Mouse (Mus musculus) myocyte (in vitro differentiated cells): Measurements from ENCODE around the gene Cdkn1b. TPM values are rescaled to one million over a fixed set of nuclear protein-coding genes. Genes with fewer than 3 reads are reported as not detected.
A peak's percentile ranks its signal among the peaks of the same experiment; 100 is the strongest.

Experiments used
- H3K27me3 ChIP-seq: one replicate; pipeline ENCODE4 v1.6.1; 2011; ENCODE audit not compliant: control insufficient read depth, insufficient read depth, insufficient read length
- H3K36me3 ChIP-seq: one replicate; pipeline ENCODE4 v1.6.1; 2011; ENCODE audit not compliant: control insufficient read depth, insufficient read depth
- H3K4me2 ChIP-seq: one replicate; pipeline ENCODE4 v1.6.1; 2011; ENCODE audit warnings: low read depth, control low read depth
- H3K4me3 ChIP-seq: one replicate; pipeline ENCODE4 v1.5.1; 2011; ENCODE audit warnings: mild to moderate bottlenecking, control low read depth, moderate library complexity
- H3K79me2 ChIP-seq: one replicate; pipeline ENCODE4 v1.6.1; 2011; ENCODE audit not compliant: control insufficient read depth, insufficient read depth
- H3ac ChIP-seq: one replicate; pipeline ENCODE4 v1.6.1; 2011; ENCODE audit not compliant: control insufficient read depth, insufficient read length
- CEBPB ChIP-seq: IDR thresholded peaks from 2 replicates; pipeline ENCODE4 v1.6.1; 2011; ENCODE audit warnings: mild to moderate bottlenecking, moderate library complexity; ENCODE audit not compliant: poor library complexity, insufficient read depth, severe bottlenecking
- E2F4 ChIP-seq: IDR thresholded peaks from one replicate; pipeline ENCODE4 v1.6.1; 2011; ENCODE audit warnings: mild to moderate bottlenecking, control low read depth, moderate library complexity; ENCODE audit not compliant: insufficient read depth
- MAX ChIP-seq: IDR thresholded peaks from one replicate; pipeline ENCODE4 v1.6.1; 2011; ENCODE audit warnings: low read depth, mild to moderate bottlenecking, control low read depth
- MYOD1 ChIP-seq, 3 experiments: IDR thresholded peaks; one replicate each; pipeline ENCODE4 v1.6.1; 2011; ENCODE audit warnings: control low read depth in 2 of 3, low read depth in 2 of 3, mild to moderate bottlenecking in 2 of 3, moderate library complexity in 1 of 3; ENCODE audit not compliant: insufficient read length in 2 of 3, control insufficient read depth in 1 of 3
- MYOG ChIP-seq, 3 experiments: IDR thresholded peaks; one replicate each; pipeline ENCODE4 v1.6.1; 2011; ENCODE audit warnings: control low read depth in 2 of 3, low read depth in 2 of 3, mild to moderate bottlenecking in 2 of 3; ENCODE audit not compliant: insufficient read length in 2 of 3, control insufficient read depth in 1 of 3, insufficient read depth in 1 of 3
- POLR2A ChIP-seq: IDR thresholded peaks from one replicate; pipeline ENCODE4 v1.6.1; 2011; ENCODE audit warnings: low read depth, mild to moderate bottlenecking, control low read depth, moderate library complexity; ENCODE audit not compliant: insufficient read length
- POLR2AphosphoS2 ChIP-seq: IDR thresholded peaks from one replicate; pipeline ENCODE4 v1.6.1; 2011; ENCODE audit warnings: low read depth, control low read depth; ENCODE audit not compliant: insufficient read length
- REST ChIP-seq: IDR thresholded peaks from one replicate; pipeline ENCODE4 v1.6.1; 2011; ENCODE audit warnings: mild to moderate bottlenecking, control low read depth, moderate library complexity; ENCODE audit not compliant: insufficient read depth, insufficient read length
- SRF ChIP-seq: IDR thresholded peaks from one replicate; pipeline ENCODE4 v1.6.1; 2011; ENCODE audit warnings: low read depth; ENCODE audit not compliant: control insufficient read depth, insufficient read length
- TCF12 ChIP-seq: IDR thresholded peaks from one replicate; pipeline ENCODE4 v1.6.1; 2011; ENCODE audit warnings: mild to moderate bottlenecking, control low read depth; ENCODE audit not compliant: poor library complexity, insufficient read depth, severe bottlenecking
- TCF3 ChIP-seq: IDR thresholded peaks from one replicate; pipeline ENCODE4 v1.6.1; 2011; ENCODE audit warnings: low read depth, control low read depth; ENCODE audit not compliant: insufficient read length
- USF1 ChIP-seq: IDR thresholded peaks from one replicate; pipeline ENCODE4 v1.6.1; 2011; ENCODE audit warnings: low read depth, mild to moderate bottlenecking, control low read depth, moderate library complexity
- polyA plus RNA-seq: library from polyadenylated mRNA; unstranded; fragments of >200 nt; fragmentation: generic; extraction: Trizol; gene quantifications from one replicate; pipeline ENCODE4 v1.2.1, GENCODE M21; 2012; ENCODE audit warnings: missing spikeins

The Cdkn1b gene
- polyA plus RNA-seq, 1 experiment, result 27.7 TPM

DNA sequence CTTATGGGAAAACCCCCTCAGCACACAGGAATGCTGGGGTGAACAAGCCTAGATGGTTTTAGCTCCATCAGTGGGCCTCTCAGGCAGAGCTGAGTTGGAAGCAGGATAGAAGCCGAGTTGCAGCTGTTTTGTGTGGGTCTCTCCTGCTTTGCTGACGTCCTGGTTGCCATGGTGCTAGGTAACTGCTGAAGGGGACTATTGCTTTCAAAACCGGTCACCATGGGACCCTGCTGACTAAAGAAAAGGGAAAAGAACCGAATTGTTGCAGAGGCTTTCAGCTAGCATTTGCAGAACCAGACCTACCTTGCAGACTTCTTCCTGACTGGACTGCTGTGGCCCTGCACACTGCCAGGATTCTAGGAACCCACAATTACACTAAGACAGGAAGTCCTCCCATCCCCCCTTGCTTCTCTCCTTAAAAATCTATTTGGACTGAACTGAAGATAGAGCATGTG, 31.6 kb upstream of the Cdkn1b start:
- H3K36me3 ChIP-seq, result no peaks in the 10 kb centered on the region
- no peaks in the 10 kb centered on the region for H3K79me2 ChIP-seq
- no peaks in the 10 kb centered on the region for H3K27me3 ChIP-seq
- H3ac ChIP-seq, result no peak overlapping the region
- no peak overlapping the region for H3K4me2 ChIP-seq
- TF ChIP-seq SRF, result no peak
- TF ChIP-seq REST, result no peak
- TF ChIP-seq TCF3, result no peak
- TF ChIP-seq MYOG (IDR thresholded peaks at IDR 0.05; ENCODE audit: control insufficient read depth in 1 of 3, insufficient read depth in 1 of 3, insufficient read length in 2 of 3, low read depth in 2 of 3), result no peak
- TF ChIP-seq CEBPB, result no peak
- TF ChIP-seq POLR2A, result no peak
- TF ChIP-seq MYOD1 (IDR thresholded peaks at IDR 0.05; ENCODE audit: control insufficient read depth in 1 of 3, insufficient read length in 2 of 3, low read depth in 2 of 3), result no peak
- no peak for TF ChIP-seq E2F4
- TF ChIP-seq USF1, result no peak
- no peak for TF ChIP-seq MAX
- no peak overlapping the region for H3K4me3 ChIP-seq

GRCm38 (mm10) chr6:134889763-134890162, 30.4 kb upstream of the Cdkn1b start:
- TF ChIP-seq POLR2A (no peak), SRF (no peak), TCF12 (no peak), CEBPB (no peak), E2F4 (no peak), MYOD1 (IDR thresholded peaks at IDR 0.05; ENCODE audit: control insufficient read depth in 1 of 3, insufficient read length in 2 of 3, low read depth in 2 of 3) (no peak), POLR2AphosphoS2 (no peak), MAX (no peak), USF1 (no peak), TCF3 (no peak), REST (no peak), MYOG (IDR thresholded peaks at IDR 0.05; ENCODE audit: control insufficient read depth in 1 of 3, insufficient read depth in 1 of 3, insufficient read length in 2 of 3, low read depth in 2 of 3) (no peak)
- H3K4me3 ChIP-seq, result no peak overlapping the region
- no peaks in the 10 kb centered on the region for H3K27me3 ChIP-seq
- H3ac ChIP-seq, result no peak overlapping the region
- no peaks in the 10 kb centered on the region for H3K36me3 ChIP-seq
- H3K79me2 ChIP-seq, result no peaks in the 10 kb centered on the region
- no peak overlapping the region for H3K4me2 ChIP-seq

DNA sequence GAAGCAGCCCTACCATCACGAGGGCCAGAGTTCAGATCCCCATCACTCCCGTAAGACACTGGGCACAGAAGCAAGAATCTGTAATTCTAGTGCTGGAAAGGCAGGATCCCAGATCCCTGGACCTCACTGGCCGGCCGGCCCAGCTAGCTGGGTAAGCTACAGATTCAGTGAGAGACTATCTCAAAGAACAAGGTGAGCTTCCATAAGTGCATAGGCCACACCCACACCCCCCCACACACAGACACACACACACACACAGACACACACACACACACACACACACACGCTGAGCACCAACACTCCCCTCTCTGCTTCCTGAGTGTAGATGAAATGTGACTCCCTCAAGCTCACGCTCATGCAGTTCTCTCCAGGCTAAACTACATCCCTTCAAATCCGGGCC, 29.8 kb upstream of the Cdkn1b start:
- TF ChIP-seq E2F4 (no peak), MYOD1 (IDR thresholded peaks at IDR 0.05; ENCODE audit: control insufficient read depth in 1 of 3, insufficient read length in 2 of 3, low read depth in 2 of 3) (no peak), MAX (no peak), USF1 (no peak), REST (no peak), SRF (no peak)
- no peaks in the 10 kb centered on the region for H3K27me3 ChIP-seq
- H3K4me3 ChIP-seq, result no peak overlapping the region
- no peak overlapping the region for H3ac ChIP-seq
- no peak overlapping the region for H3K4me2 ChIP-seq
- H3K36me3 ChIP-seq, result no peaks in the 10 kb centered on the region
- H3K79me2 ChIP-seq, result no peaks in the 10 kb centered on the region

DNA sequence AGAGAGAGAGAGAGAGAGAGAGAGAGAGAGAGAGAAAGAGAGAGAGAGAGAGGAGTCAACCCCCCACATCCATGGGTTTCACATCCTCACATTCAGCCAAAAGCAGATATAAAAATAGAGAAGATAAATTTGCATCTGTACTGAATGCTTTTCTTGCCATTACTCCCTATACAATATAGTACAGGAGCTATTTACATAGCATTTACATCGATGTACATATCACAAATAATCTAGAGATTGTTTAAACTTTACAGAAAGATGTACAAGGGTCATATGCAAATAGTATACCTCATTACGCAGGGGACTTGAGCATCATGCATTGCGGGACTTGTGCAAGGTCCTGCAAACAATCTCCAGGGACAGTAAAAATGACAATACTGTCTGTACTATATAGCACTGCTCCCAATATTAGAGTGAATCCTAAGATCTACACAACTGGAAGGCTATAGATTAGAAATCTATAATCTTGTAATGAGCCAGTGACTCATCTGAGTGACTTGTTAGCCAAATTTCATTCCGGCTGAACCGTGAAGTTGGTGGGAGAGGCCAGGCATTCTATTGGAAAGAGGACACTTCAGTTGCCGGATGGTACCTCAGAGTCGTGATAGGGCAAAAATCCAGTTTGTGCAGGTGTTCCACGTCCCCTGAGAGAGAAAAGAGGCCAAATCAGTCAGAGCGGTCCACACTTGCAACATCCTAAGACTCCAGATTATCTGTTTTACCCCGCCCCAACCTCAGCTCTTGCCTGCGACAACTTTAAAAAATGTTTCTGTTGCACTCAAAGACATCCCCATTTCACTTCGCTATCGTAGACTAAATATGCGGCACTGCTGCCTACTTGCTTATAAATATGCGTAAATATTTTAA, 23.4 kb upstream of the Cdkn1b start:
- no peak overlapping the region for H3ac ChIP-seq
- peak overlapping the region; percentile 94 for H3K4me2 ChIP-seq
- H3K27me3 ChIP-seq, result no peaks in the 10 kb centered on the region
- no peaks in the 10 kb centered on the region for H3K36me3 ChIP-seq
- H3K4me3 ChIP-seq, result peak overlapping the region; percentile 90
- TF ChIP-seq TCF3, result no peak
- no peak for TF ChIP-seq REST
- TF ChIP-seq USF1, result no peak
- no peak for TF ChIP-seq MYOG (IDR thresholded peaks at IDR 0.05; ENCODE audit: control insufficient read depth in 1 of 3, insufficient read depth in 1 of 3, insufficient read length in 2 of 3, low read depth in 2 of 3)
- no peak for TF ChIP-seq POLR2AphosphoS2
- no peak for TF ChIP-seq TCF12
- no peak for TF ChIP-seq SRF
- no peak for TF ChIP-seq E2F4
- no peak for TF ChIP-seq POLR2A
- no peak for TF ChIP-seq MYOD1 (IDR thresholded peaks at IDR 0.05; ENCODE audit: control insufficient read depth in 1 of 3, insufficient read length in 2 of 3, low read depth in 2 of 3)
- no peak for TF ChIP-seq MAX
- TF ChIP-seq CEBPB, result no peak
- H3K79me2 ChIP-seq, result no peaks in the 10 kb centered on the region
